ENCODE assay signal across 9 mouse cellular contexts in the genomic region with DNA sequence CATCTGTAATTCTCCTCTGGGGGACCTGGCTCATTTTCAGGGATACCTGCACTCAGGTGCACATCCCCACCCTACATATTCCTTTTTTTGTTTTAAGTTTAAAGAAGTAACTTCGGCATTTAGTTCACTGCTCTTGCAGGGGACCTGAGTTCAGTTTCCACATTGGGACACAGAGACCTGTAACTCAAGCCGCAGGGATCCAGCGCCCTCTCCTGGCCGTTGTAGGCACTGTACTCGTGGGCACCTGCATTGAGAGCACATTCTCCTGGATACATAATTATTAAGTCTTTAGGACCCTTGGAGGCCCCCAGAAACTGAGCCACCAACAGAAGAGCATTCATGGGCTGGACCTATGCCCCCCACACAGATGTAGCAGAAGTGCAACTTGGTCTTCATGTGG. TPM values are rescaled to one million over a fixed set of nuclear protein-coding genes. Genes with fewer than 3 reads are reported as not detected.
A peak's percentile ranks its signal among the peaks of the same experiment; 100 is the strongest.
DNase-seq lines count a peak whose midpoint lies in the region; ATAC-seq and TF ChIP-seq lines count a peak whose summit lies in the region.
"Had no signal": no experiment of that assay in that cellular context is flagged by ENCODE, and none has a peak within 500 bp of the region (broad histone marks: within the 10 kb centered on the region; RNA-seq: fewer than 3 reads in every experiment).

No protein-coding gene starts in this region.

- H3K9me3 ChIP-seq in G1E (replicated peaks): peaks cover 3% of the 10 kb centered on the region; the same call in 1 of the 2 replicates
- H3K9me3 ChIP-seq: neural tube, embryonic 12.5 days had no signal

- TF ChIP-seq CTCF in layer of hippocampus, adult 2 months (conservative IDR thresholded peaks at IDR 0.05): peak; percentile 79
- peak; percentile 81 for TF ChIP-seq CTCF in G1E (IDR thresholded peaks at IDR 0.05; ENCODE audit: low read depth, low read length)

- H3K4me3 ChIP-seq in layer of hippocampus, adult 2 months: no peak overlapping the region
- H3K4me3 ChIP-seq in G1E (ENCODE audit: low read depth, low read length): no peak overlapping the region; the same call in 1 of the 2 replicates
- H3K4me3 ChIP-seq: neural tube, embryonic 12.5 days had no signal

- H3K36me3 ChIP-seq in G1E (replicated peaks): peaks cover 51% of the 10 kb centered on the region
- H3K36me3 ChIP-seq: neural tube, embryonic 12.5 days had no signal

- peak in 1 of 2 experiments; percentile 49 for DNase-seq in layer of hippocampus, adult 2 months (ENCODE audit: low spot score in 2 of 2)
- DNase-seq in layer of hippocampus, adult 9-10 months (ENCODE audit: low spot score): no peak
- DNase-seq in G1E (ENCODE audit: low spot score): peak; percentile 11
- peak; percentile 39 for DNase-seq in cerebellum, adult 11 months
- peak; percentile 35 for DNase-seq in gastrocnemius, postnatal 14 days
- DNase-seq in left cerebral cortex, postnatal 4 days: peak; percentile 32
- peak; percentile 89 for DNase-seq in thymus, postnatal 4 days

- no peaks in the 10 kb centered on the region for H3K27me3 ChIP-seq in G1E (ENCODE audit: insufficient read depth, low read length)
- H3K27me3 ChIP-seq: neural tube, embryonic 12.5 days had no signal

- intact Hi-C loops in gastrocnemius, postnatal 14 days (cut with DNase I; ENCODE audit: low total_unique reads): loop anchor here (10.0 kb wide), 1 partner anchor 98 kb away; the partner anchor contains the start of gene Kcng3
- intact Hi-C loops in left cerebral cortex, postnatal 4 days (cut with DNase I): no loop called here

- ATAC-seq in G1E (ENCODE audit: extremely low read depth, insufficient number of reproducible peaks, low FRiP score, poor library complexity, severe bottlenecking): 0 out of 2 replicates have a peak, but pooled peaks have one; percentile 36
- peak; percentile 77 for ATAC-seq in monocyte, adult 5-6 weeks (replicated peaks; ENCODE audit: insufficient number of reproducible peaks, low FRiP score, low TSS enrichment, poor library complexity, severe bottlenecking)

- H3K4me1 ChIP-seq in G1E (ENCODE audit: insufficient read depth, low read depth, low read length): peaks cover 39% of the 10 kb centered on the region
- H3K4me1 ChIP-seq: neural tube, embryonic 12.5 days had no signal

- no peak overlapping the region for H3K27ac ChIP-seq in layer of hippocampus, adult 2 months
- H3K27ac ChIP-seq: neural tube, embryonic 12.5 days had no signal

RNA-seq across cellular contexts. Expression of gene Mta3, which starts 26.8 kb away (rescaled TPM):
- 100 to 1,000 TPM in 1 of 2 experiments, 10 to 100 TPM in 1; 96.9 to 102 TPM for total RNA-seq in layer of hippocampus, adult 2 months (2021)
- total RNA-seq in G1E (2014; fragmentation: Nextera tagmentation) (169 and 179 TPM in 2 replicates), G1E (2017) (33.7 and 35.3 TPM in 2 replicates)
- 114 and 126 TPM in 2 replicates for polyA plus RNA-seq in G1E (2012)
- total RNA-seq in gastrocnemius, postnatal 14 days (2021): 10 to 100 TPM; 10.4 to 10.8 TPM
- total RNA-seq in left cerebral cortex, postnatal 4 days (2021): 10 to 100 TPM; 56.0 to 61.5 TPM
- 75.1 to 131 TPM (median 76.5 TPM) in 3 replicates for total RNA-seq in monocyte, adult 5-6 weeks (2017)
